Mouse (Mus musculus) forebrain, embryonic 12.5 days (tissue): ENCODE measurements at regions not wholly inside any gene's neighbourhood (a gene's known extent, or its start where the extent isn't known, plus 50 kb on each side); places are given as distances from the start of the nearest gene placed in this dataset.

Experiments used
- ATAC-seq: fragments of 200-750 bp; cut with Nextera tagmentation; 2 replicates; pipeline ENCODE4 v1.8.0; 2017; ENCODE audit warnings: moderate TSS enrichment; ENCODE audit not compliant: low FRiP score
- H3K27ac ChIP-seq: fragments of 300-500 bp; sonication (generic); 2 replicates; pipeline ENCODE4 v1.5.1; 2016; ENCODE audit warnings: mild to moderate bottlenecking
- H3K27me3 ChIP-seq: fragments of 300-500 bp; sonication (generic); 2 replicates; pipeline ENCODE4 v1.6.1; 2016; ENCODE audit warnings: mild to moderate bottlenecking
- H3K36me3 ChIP-seq: fragments of 300-500 bp; sonication (generic); replicated peaks from 2 replicates; pipeline ENCODE4 v1.6.1; 2016; ENCODE audit warnings: mild to moderate bottlenecking
- H3K4me1 ChIP-seq: fragments of 300-500 bp; sonication (generic); 2 replicates; pipeline ENCODE4 v1.6.1; 2016
- H3K4me2 ChIP-seq: fragments of 300-500 bp; sonication (generic); 2 replicates; pipeline ENCODE4 v1.6.1; 2016; ENCODE audit warnings: mild to moderate bottlenecking, moderate library complexity
- H3K4me3 ChIP-seq: fragments of 300-500 bp; sonication (generic); replicated peaks from 2 replicates; pipeline ENCODE4 v1.5.1; 2016; ENCODE audit warnings: mild to moderate bottlenecking
- H3K9ac ChIP-seq: fragments of 300-500 bp; sonication (generic); 2 replicates; pipeline ENCODE4 v1.6.1; 2016; ENCODE audit warnings: mild to moderate bottlenecking
- H3K9me3 ChIP-seq: fragments of 300-500 bp; sonication (generic); 2 replicates; pipeline ENCODE4 v1.6.1; 2016
- WGBS: fragments of 180-500 bp; shearing (Covaris S2); methylation state at CpG from one replicate; pipeline ENCODE4 v1.1.7; 2016; 5-methylcytosine and 5-hydroxymethylcytosine counted together

GRCm38 (mm10) chr10:119048643-119049420 lies 178.8 kb upstream of the Dyrk2 start:
- no peak overlapping the region for H3K4me3 ChIP-seq
- 94% methylated on average over 6 of the region's 6 CpGs for WGBS
- ATAC-seq, result no peak
- no peaks in the 10 kb centered on the region for H3K9me3 ChIP-seq
- H3K4me1 ChIP-seq, result 0 out of 2 replicates have a peak, but pooled peaks cover 5% of the 10 kb centered on the region
- H3K27me3 ChIP-seq, result no peaks in the 10 kb centered on the region
- no peak overlapping the region for H3K27ac ChIP-seq
- no peaks in the 10 kb centered on the region for H3K36me3 ChIP-seq
- no peak overlapping the region for H3K4me2 ChIP-seq
- no peak overlapping the region for H3K9ac ChIP-seq

- Histone ChIP-seq H3K4me2 (no peak overlapping the region), H3K27ac (no peak overlapping the region), H3K4me1 (peaks cover 6% of the 10 kb centered on the region), H3K9ac (no peak overlapping the region), H3K9me3 (no peaks in the 10 kb centered on the region), H3K4me3 (no peak overlapping the region), H3K36me3 (no peaks in the 10 kb centered on the region), H3K27me3 (no peaks in the 10 kb centered on the region)
- no peak for ATAC-seq
- WGBS, result 88% methylated on average over 13 of the region's 13 CpGs
Observed at GRCm38 (mm10) chr10:119045059-119045458, 175.1 kb upstream of the Dyrk2 start.

GRCm38 (mm10) chr10:119043069-119043468 lies 173.1 kb upstream of the Dyrk2 start:
- no peak overlapping the region for H3K4me3 ChIP-seq
- no peaks in the 10 kb centered on the region for H3K36me3 ChIP-seq
- H3K9ac ChIP-seq, result no peak overlapping the region
- peaks cover 6% of the 10 kb centered on the region for H3K4me1 ChIP-seq
- H3K4me2 ChIP-seq, result no peak overlapping the region
- ATAC-seq, result no peak
- H3K27ac ChIP-seq, result no peak overlapping the region
- no peaks in the 10 kb centered on the region for H3K27me3 ChIP-seq
- no peaks in the 10 kb centered on the region for H3K9me3 ChIP-seq
- WGBS, result 91% methylated on average over 7 of the region's 7 CpGs

GRCm38 (mm10) chr10:119040205-119040604 lies 170.2 kb upstream of the Dyrk2 start:
- no peak overlapping the region for H3K9ac ChIP-seq
- peaks cover 6% of the 10 kb centered on the region for H3K4me1 ChIP-seq
- WGBS, result 22% methylated on average over 4 of the region's 4 CpGs
- no peaks in the 10 kb centered on the region for H3K36me3 ChIP-seq
- no peak overlapping the region for H3K4me2 ChIP-seq
- no peak overlapping the region for H3K4me3 ChIP-seq
- no peaks in the 10 kb centered on the region for H3K9me3 ChIP-seq
- no peaks in the 10 kb centered on the region for H3K27me3 ChIP-seq
- no peak for ATAC-seq
- no peak overlapping the region for H3K27ac ChIP-seq

GRCm38 (mm10) chr10:119039732-119040131 lies 169.7 kb upstream of the Dyrk2 start:
- Histone ChIP-seq H3K27ac (no peak overlapping the region), H3K9me3 (no peaks in the 10 kb centered on the region), H3K36me3 (no peaks in the 10 kb centered on the region), H3K4me1 (peaks cover 6% of the 10 kb centered on the region), H3K9ac (no peak overlapping the region), H3K4me3 (no peak overlapping the region), H3K27me3 (no peaks in the 10 kb centered on the region), H3K4me2 (no peak overlapping the region)
- no peak for ATAC-seq
- WGBS, result 74% methylated on average over 3 of the region's 3 CpGs

GRCm38 (mm10) chr10:119038991-119039390 lies 169.0 kb upstream of the Dyrk2 start:
- ATAC-seq, result no peak
- WGBS, result 86% methylated on average over 6 of the region's 6 CpGs
- H3K9me3 ChIP-seq, result no peaks in the 10 kb centered on the region
- no peaks in the 10 kb centered on the region for H3K27me3 ChIP-seq
- H3K4me1 ChIP-seq, result peaks cover 6% of the 10 kb centered on the region
- H3K9ac ChIP-seq, result no peak overlapping the region
- H3K4me2 ChIP-seq, result no peak overlapping the region
- H3K36me3 ChIP-seq, result no peaks in the 10 kb centered on the region
- no peak overlapping the region for H3K4me3 ChIP-seq
- H3K27ac ChIP-seq, result no peak overlapping the region

GRCm38 (mm10) chr10:119037781-119038180 lies 167.8 kb upstream of the Dyrk2 start:
- no peaks in the 10 kb centered on the region for H3K9me3 ChIP-seq
- H3K4me2 ChIP-seq, result no peak overlapping the region
- no peaks in the 10 kb centered on the region for H3K27me3 ChIP-seq
- 95% methylated on average over 8 of the region's 8 CpGs for WGBS
- H3K4me3 ChIP-seq, result no peak overlapping the region
- no peak for ATAC-seq
- no peak overlapping the region for H3K9ac ChIP-seq
- no peak overlapping the region for H3K27ac ChIP-seq
- peaks cover 6% of the 10 kb centered on the region for H3K4me1 ChIP-seq
- no peaks in the 10 kb centered on the region for H3K36me3 ChIP-seq

GRCm38 (mm10) chr10:119035863-119036262 lies 165.9 kb upstream of the Dyrk2 start:
- 86% methylated on average over 5 of the region's 5 CpGs for WGBS
- H3K27ac ChIP-seq, result no peak overlapping the region
- peaks cover 6% of the 10 kb centered on the region for H3K4me1 ChIP-seq
- ATAC-seq, result no peak
- no peaks in the 10 kb centered on the region for H3K9me3 ChIP-seq
- no peak overlapping the region for H3K4me2 ChIP-seq
- no peak overlapping the region for H3K9ac ChIP-seq
- H3K36me3 ChIP-seq, result no peaks in the 10 kb centered on the region
- H3K27me3 ChIP-seq, result no peaks in the 10 kb centered on the region
- H3K4me3 ChIP-seq, result no peak overlapping the region

- no peaks in the 10 kb centered on the region for H3K27me3 ChIP-seq
- H3K9me3 ChIP-seq, result no peaks in the 10 kb centered on the region
- H3K27ac ChIP-seq, result no peak overlapping the region
- no peak overlapping the region for H3K4me3 ChIP-seq
- no peaks in the 10 kb centered on the region for H3K4me1 ChIP-seq
- no peaks in the 10 kb centered on the region for H3K36me3 ChIP-seq
- ATAC-seq, result no peak
- no peak overlapping the region for H3K4me2 ChIP-seq
- H3K9ac ChIP-seq, result no peak overlapping the region
- 90% methylated on average over 4 of the region's 4 CpGs for WGBS
Observed at GRCm38 (mm10) chr10:119034396-119034795, 164.4 kb upstream of the Dyrk2 start.

- no peaks in the 10 kb centered on the region for H3K36me3 ChIP-seq
- WGBS, result 84% methylated on average over 16 of the region's 16 CpGs
- no peak overlapping the region for H3K4me2 ChIP-seq
- ATAC-seq, result no peak
- H3K27ac ChIP-seq, result no peak overlapping the region
- H3K4me1 ChIP-seq, result no peaks in the 10 kb centered on the region
- H3K4me3 ChIP-seq, result no peak overlapping the region
- H3K9ac ChIP-seq, result no peak overlapping the region
- no peaks in the 10 kb centered on the region for H3K9me3 ChIP-seq
- H3K27me3 ChIP-seq, result no peaks in the 10 kb centered on the region
Observed at GRCm38 (mm10) chr10:119031282-119032275, 161.6 kb upstream of the Dyrk2 start.

- H3K27ac ChIP-seq, result no peak overlapping the region
- H3K4me2 ChIP-seq, result no peak overlapping the region
- 0 out of 2 replicates have a peak, but pooled peaks cover 2% of the 10 kb centered on the region for H3K27me3 ChIP-seq
- H3K36me3 ChIP-seq, result no peaks in the 10 kb centered on the region
- H3K4me1 ChIP-seq, result no peaks in the 10 kb centered on the region
- H3K4me3 ChIP-seq, result no peak overlapping the region
- H3K9ac ChIP-seq, result no peak overlapping the region
- 75% methylated on average over 3 of the region's 3 CpGs for WGBS
- H3K9me3 ChIP-seq, result no peaks in the 10 kb centered on the region
- ATAC-seq, result no peak
Observed at GRCm38 (mm10) chr10:119028480-119029137, 158.6 kb upstream of the Dyrk2 start.

GRCm38 (mm10) chr10:119027241-119027901 lies 157.4 kb upstream of the Dyrk2 start:
- no peak for ATAC-seq
- WGBS, result 70% methylated on average over 6 of the region's 6 CpGs
- no peak overlapping the region for H3K9ac ChIP-seq

More at GRCm38 (mm10) chr10:119027241-119027901, 157.4 kb upstream of the Dyrk2 start:
- H3K36me3 ChIP-seq, result no peaks in the 10 kb centered on the region
- H3K27me3 ChIP-seq, result 0 out of 2 replicates have a peak, but pooled peaks cover 2% of the 10 kb centered on the region
- H3K4me3 ChIP-seq, result no peak overlapping the region
- H3K4me2 ChIP-seq, result no peak overlapping the region
- H3K9me3 ChIP-seq, result no peaks in the 10 kb centered on the region
- no peak overlapping the region for H3K27ac ChIP-seq
- H3K4me1 ChIP-seq, result no peaks in the 10 kb centered on the region
